Mouse (Mus musculus): ENCODE measurements at regions not wholly inside any gene's neighbourhood (a gene's known extent, or its start where the extent isn't known, plus 50 kb on each side); places are given as distances from the start of the nearest gene placed in this dataset.

DNA sequence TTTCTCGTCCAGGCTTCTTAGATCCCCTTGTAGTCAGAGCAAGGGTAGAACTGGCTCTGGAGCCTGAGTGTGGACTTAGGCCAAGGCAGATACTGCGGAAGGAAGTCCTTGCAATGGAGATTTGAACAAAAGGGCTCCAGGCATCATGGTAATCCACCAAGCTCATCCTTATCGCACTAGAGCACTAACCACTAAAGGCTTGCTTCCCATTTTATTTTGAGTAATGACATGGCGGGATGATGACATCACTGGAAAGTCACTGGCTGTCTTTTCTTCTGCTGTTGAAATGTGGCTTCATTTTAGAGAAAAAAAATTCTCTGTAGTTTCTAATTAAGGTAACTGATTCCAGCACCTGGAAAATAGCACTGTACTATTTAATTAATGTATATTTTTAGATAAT, 137.4 kb upstream of the Cnr1 start:
- no peak for DNase-seq (ENCODE audit: low read depth, low spot score)

DNA sequence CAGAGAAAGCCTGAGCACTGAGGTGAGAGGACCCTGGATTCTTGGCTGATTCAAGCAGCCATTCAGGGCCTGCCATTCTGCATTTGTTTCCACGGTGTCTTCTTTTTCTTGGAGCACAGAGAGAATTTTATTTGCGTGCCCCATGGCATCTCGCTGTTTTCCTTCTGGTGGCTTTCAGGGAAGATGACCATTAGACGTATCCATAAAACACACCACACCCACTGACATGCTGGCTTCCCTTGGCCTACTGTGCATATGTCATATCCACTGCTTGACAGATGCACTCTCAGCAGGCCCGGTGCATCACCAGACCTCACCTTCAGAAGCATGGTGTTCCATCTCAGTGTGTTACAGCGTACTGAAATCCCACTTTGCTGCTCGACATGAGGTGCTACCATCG, 131.0 kb upstream of the Cnr1 start:
- peak; percentile 97 for DNase-seq (ENCODE audit: low read depth, low spot score)

DNA sequence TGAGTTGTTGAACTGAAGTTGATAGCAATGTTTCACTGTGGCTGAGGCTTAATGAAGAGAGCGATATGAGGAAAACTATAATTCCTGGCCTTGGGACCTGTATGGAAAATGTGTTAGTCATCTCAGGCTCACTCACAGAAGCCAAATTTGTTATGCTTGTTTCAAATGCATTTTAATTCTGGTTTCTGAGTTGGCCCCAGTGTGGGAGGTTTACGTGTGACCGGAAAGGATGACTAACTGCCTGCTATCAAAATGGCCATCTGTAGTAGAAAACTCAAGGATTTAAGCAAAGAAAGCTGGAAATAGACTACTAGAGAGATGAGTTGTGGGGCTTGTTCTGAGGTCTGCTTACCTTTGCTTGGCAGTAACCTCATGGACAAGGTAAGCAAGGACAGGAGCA, 128.9 kb upstream of the Cnr1 start:
- peak; percentile 84 for DNase-seq (ENCODE audit: low read depth, low spot score)

DNA sequence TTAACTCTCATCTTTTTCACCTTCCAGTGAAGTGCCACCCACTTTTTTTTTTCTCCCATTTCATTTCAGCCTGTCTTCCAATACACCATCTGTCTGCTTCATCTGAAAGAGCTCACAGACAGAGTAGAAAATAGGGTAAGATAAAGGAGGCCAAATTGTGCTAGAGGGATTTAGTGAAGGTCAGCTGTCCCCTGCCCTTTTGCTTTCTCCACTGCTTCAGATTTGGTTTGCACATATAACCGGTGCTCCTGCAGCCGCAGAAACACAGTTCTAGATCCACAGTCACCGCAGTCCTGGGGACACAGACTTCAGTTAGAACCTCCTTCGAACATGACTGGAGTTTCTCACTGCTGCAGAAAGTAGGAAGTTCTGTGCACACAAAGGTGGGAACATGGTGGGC, 126.4 kb upstream of the Cnr1 start:
- peak; percentile 85 for DNase-seq (ENCODE audit: low read depth, low spot score)

DNA sequence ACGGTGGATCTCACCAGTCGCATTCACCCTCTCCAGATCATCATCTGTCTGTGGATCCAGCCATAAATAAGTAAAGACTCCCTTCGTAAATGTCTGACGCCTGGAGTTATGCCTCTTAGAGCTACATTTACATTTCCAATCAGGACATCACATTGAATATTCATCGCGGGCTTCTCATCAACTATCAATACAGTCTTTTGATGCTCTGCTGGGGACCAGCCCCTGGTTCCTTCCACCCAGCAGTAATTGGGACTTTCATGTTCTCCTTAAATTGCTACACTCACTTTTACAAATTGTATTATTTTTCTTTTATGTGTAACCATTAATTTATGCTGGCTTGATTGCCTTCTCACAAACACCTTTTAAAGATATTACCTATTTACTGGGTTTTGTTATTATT, 125.7 kb upstream of the Cnr1 start:
- no peak for DNase-seq (ENCODE audit: low read depth, low spot score)

DNA sequence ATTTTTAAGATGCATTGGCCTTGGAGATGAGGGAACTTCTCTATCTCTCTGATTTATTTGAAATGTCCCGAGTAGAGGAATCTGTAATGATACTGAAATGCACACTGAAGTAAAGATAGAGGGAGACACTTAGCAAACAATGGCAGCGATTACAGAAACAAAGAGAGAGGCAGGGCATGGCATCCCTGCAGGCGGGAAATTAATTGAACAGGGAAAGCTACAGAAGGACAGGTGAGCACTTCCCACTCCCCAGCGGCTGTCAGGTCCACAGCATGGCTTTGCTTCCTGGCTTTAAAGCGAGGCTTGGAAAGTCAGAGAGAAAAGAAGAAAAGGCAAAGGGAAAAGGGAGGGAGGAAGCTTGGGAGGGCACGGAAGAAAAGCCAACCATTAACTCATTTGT, 125.3 kb upstream of the Cnr1 start:
- DNase-seq (ENCODE audit: low read depth, low spot score) = peak; percentile 71

DNA sequence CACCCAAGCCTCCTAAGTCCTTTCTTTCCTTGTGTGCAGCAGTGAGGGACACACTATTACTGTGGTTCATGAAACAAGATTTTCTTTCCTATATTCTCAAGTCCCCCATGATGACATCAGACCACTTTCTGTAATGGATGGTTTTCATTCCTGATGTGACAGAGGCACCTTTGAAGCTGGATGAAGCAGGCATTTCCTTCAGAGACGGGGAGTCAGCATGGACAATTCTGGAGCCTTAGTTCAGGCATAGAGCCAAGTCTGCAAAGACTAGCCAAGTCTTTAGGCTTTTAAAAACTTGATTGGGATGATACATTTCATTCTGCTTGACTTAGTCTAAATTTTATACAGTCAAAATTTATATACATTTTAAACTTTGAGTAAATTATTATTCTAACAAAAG, 124.6 kb upstream of the Cnr1 start:
- peak; percentile 47 for DNase-seq (ENCODE audit: low read depth, low spot score)

DNA sequence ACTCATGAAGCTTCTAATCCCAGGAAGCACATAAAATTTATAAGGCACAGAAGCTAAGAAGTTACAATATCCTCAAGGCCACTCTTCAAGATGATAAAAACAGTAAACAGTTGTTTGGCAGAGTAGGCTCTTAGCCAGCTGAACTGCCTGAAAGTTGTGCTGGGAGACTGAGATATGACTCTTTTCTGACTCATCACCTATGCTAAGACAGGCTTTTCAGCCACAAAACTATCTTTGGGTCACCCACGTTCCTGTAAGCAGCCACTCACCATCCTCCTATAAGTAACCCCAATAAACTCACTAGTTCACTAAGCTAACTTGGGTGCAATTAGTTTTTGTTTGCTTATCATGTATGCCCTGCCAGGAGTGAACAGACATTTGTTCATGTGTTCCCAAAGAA, 112.1 kb upstream of the Cnr1 start:
- DNase-seq (ENCODE audit: low read depth, low spot score) = no peak

DNA sequence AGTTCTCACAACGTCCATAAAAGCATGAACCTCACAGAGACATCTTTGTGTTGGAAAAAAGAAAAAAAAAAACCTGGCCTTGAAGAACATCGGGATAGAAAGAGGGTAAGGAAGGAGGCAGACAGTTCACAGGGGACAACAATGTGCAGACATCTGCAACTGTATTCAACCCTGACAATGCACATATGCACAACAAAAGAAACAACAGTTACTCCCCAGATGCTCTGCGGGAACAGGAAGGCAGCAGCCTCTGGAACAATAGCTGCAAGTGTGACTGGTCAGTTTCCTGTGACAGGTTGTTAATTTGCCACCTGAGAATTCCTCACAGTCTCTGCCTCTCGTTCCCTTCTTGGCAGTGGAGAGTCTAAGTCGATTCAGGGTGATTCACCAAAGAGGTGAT, 100.5 kb upstream of the Cnr1 start:
- DNase-seq (ENCODE audit: low read depth, low spot score) = no peak

DNA sequence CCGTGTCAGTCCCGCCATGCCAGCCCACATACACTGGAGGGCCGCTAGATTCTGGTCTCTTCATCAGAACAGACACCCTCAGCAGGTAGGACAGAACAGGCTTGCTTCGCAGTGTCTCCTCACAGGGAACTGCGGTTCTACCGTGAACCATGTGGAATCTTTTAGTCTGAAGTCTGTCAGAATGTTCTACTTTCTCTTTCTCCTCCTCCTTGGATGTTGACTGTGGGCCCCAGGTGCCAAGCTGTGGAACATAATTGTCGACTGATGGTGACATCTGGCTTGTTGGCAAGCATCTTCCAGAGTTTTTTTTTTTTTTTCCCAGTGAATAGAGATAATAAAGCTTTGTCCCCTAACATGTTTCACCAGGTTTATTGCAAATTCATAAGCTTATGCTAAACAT, 91.3 kb upstream of the Cnr1 start:
- peak; percentile 34 for DNase-seq (ENCODE audit: low read depth, low spot score)

DNA sequence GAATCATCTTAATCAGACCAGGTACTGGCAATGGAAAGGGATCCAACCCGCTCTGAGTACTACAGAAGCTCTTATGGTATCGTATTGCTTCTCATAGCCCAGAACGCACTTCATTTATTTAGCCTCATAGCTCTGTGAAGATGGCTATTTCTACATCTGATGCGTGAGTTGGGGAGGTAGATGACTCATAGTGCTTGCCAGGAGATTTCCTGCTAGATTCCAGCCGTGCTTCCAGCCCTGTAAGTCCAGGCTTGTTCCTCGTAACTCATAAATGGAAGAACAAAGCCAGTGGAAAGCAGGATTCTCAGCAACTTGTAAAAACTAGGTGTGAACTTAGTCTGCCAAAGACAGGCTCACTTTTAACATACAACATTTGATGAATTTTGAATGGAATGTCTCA, 86.0 kb upstream of the Cnr1 start:
- DNase-seq (ENCODE audit: low read depth, low spot score) = peak; percentile 74

DNA sequence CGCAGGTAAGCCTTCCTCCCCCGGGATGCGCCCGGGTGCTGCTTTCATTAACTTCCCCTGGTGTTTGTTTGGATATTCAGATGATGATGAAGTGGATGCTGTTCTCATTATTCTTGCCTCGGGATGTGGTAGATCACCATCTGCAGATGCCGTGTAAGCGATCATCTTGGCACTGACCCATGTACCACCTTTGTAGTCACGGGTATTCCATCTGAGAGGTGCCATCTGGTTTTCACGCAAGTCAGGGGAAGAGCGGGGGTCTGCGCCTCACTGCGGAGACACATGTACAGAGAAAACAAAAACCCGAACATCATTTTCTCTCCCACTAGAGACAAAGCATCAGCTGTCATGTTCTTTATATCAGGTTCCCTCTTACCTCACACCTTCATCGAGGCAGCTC, 84.3 kb upstream of the Cnr1 start:
- peak; percentile 42 for DNase-seq (ENCODE audit: low read depth, low spot score)

DNA sequence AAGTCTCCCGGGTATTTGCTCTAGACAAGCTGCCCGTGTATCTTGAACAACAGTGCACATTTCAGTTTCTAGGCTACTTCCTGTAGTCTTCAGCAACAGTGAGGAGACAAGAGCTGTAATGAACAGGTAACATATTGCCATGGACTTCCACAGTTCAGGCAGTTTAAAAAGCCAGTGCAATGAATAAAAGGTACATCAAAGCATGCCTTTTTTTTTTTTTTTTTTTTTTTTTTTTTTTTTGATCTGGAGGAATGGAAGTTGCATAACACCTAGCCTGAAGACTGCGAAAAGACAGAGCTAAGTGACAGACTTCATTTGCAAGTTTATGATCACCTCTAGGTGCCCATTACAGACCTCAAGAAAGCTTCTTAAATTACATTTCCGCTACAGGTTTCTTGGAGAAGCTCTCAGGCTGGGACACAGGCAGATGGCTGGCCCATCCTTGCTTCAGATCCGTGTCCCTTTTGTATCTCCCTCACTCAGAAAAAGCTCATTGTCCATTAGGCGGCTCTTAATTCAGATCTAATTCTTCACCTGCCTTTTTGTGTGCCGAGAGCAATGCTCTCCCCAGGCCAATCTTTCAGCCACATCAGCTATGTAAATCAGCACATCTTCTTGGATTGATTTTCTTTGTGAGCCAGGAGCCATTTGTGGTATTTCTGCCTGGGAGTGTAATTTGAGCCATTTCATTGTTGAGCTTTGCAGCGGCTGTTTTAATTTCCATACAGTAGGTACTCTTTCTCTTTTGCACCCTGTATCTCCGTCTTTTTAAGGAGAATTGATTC, 78.6 kb upstream of the Cnr1 start:
- DNase-seq (ENCODE audit: low read depth, low spot score) = no peak

DNA sequence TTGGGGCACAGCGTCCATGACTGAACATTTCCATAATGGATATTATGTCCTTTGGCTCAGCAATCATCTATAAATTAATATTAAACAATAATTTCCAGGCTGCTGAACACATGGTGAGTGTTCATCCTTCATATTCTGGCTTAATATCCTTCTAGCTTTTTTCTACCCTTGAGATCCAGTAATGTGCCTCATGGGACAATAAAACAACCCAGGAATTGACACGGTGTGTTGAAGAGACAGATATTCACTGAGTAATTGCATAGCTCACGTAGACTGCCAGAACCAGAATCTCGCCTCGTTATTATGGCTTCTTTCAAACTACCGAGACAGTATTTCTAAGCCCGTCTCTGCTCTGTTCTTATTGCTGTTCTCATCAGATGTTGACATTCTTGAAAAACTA, 74.1 kb upstream of the Cnr1 start:
- no peak for DNase-seq (ENCODE audit: low read depth, low spot score)

DNA sequence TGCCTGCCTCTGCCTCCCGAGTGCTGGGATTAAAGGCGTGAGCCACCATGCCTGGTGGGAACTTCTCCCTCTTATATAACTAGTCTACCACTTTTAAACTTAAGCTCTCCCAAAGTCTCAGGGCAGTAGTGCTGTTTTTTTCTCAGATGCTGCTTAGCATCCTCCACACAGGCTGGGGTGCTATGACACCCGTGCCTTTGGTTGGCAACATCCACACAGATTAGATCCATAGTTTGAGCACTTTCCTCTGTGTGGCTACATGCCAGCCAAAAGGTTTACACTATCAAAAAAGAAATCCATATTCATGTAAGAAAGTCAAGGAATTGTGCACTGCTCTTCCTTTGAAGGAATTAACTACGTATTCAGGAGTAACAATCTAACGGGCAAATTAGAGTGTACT, 72.1 kb upstream of the Cnr1 start:
- DNase-seq (ENCODE audit: low read depth, low spot score) = peak; percentile 59

DNA sequence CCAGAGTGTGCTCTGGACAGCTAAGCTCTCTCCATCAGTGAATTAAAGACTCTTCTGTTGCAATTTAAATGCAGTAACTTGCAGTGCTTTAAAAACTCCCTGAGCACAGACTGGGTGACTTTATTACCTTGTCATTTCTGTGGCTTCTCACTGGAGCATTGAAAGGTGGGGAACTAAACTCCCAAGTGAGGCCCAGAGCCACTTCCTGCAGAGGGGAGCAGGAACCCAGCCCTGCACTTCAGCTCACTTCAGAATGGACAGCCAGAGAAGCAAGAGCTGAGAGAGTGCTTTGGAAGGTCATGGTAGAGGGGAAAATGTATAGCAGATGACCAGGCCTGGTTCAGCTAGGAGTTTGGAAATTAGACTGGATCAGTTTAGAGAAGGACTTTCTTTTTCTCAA, 69.3 kb upstream of the Cnr1 start:
- DNase-seq (ENCODE audit: low read depth, low spot score) = no peak

DNA sequence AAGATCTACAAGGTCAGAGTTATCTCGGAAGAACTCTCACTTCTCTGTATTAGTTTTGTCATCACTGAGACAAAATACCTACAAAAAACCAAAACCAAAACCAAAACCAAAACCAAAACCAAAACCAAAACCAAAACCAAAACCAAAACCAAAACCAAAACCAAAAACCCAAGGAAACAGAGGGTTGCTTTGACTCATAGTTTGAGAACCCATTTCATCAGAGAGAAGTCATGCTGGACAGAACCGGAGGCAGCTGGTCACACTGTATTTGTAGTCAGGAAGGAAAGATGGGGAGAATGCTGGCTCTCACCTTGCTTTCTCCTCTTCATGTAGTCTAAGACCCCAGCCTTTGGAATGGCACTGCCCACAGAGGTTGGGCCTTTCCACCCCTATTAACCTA, 57.3 kb upstream of the Cnr1 start:
- no peak for DNase-seq (ENCODE audit: low read depth, low spot score)

DNA sequence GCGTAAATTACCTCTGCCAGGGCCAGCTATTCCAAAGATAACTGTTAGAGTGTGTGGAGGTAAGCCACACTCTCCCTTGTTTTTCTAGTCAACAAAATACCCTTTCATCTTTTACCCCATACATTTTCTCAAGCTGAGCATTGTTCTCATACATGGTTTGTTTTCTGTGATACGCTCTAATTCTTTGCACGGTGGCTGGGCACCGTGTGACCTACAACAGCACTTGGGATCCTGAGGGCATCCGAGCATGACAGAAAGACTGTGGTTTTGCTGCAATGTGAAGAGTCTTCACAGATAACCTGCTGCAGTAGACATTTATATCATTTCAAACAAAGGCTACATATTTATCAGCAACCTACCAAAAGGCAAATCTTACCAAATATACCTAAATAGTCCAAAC, 55.1 kb upstream of the Cnr1 start:
- no peak for DNase-seq (ENCODE audit: low read depth, low spot score)
